In the genomic region with DNA sequence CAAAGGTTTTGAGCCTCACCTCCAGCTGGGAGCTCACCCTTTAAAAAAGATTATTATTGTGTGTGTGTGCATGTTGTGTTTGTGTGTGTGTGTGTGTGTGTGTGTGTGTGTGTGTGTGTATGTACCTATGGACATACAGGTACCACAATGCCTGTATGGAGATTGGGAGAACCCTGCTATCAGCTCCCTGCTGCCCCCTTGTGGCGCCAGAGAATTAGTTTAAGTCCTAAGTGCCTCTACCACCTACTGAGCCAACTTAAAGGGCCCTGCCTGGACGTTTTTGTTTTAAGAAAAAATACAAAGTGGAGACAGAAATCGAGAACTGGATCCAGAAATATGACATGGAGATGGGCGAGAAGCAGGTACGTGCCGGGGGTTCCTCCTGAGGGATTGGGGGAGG, we compare ENCODE assay signal across 8 mouse cellular contexts. TPM values are rescaled to one million over a fixed set of nuclear protein-coding genes. Genes with fewer than 3 reads are reported as not detected.
A peak's percentile ranks its signal among the peaks of the same experiment; 100 is the strongest.
DNase-seq lines count a peak whose midpoint lies in the region; ATAC-seq and TF ChIP-seq lines count a peak whose summit lies in the region.

No protein-coding gene starts in this region.

- H3K4me1 ChIP-seq in bone marrow, adult 2 months (ENCODE audit: control insufficient read depth, insufficient read depth, low read length) = peaks cover 3% of the 10 kb centered on the region; the same call in 1 of the 2 replicates
- H3K4me1 ChIP-seq in embryonic facial prominence, embryonic 15.5 days = peaks cover 5% of the 10 kb centered on the region
- peaks cover 24% of the 10 kb centered on the region for H3K4me1 ChIP-seq in heart, embryonic 12.5 days (replicated peaks)
- peaks cover 15% of the 10 kb centered on the region for H3K4me1 ChIP-seq in kidney, embryonic 15.5 days
- peaks cover 20% of the 10 kb centered on the region for H3K4me1 ChIP-seq in liver, embryonic 16.5 days (ENCODE audit: control insufficient read depth, low read depth, low read length)
- peaks cover 13% of the 10 kb centered on the region for H3K4me1 ChIP-seq in neural tube, embryonic 13.5 days (replicated peaks)
- peaks cover 21% of the 10 kb centered on the region for H3K4me1 ChIP-seq in testis, adult 2 months (ENCODE audit: control insufficient read depth, insufficient read depth, low read length)

- H3K9me3 ChIP-seq in embryonic facial prominence, embryonic 15.5 days (replicated peaks) = no peaks in the 10 kb centered on the region
- H3K9me3 ChIP-seq in heart, embryonic 12.5 days (replicated peaks) = no peaks in the 10 kb centered on the region
- H3K9me3 ChIP-seq in kidney, embryonic 15.5 days (replicated peaks) = no peaks in the 10 kb centered on the region
- no peaks in the 10 kb centered on the region for H3K9me3 ChIP-seq in liver, embryonic 16.5 days (replicated peaks; ENCODE audit: control insufficient read depth, low read length)
- H3K9me3 ChIP-seq in neural tube, embryonic 13.5 days = no peaks in the 10 kb centered on the region

- H3K4me3 ChIP-seq in bone marrow, adult 2 months (replicated peaks; ENCODE audit: control insufficient read depth, low read depth, low read length) = no peak overlapping the region
- peak overlapping the region; percentile 39 for H3K4me3 ChIP-seq in embryonic facial prominence, embryonic 15.5 days (replicated peaks)
- H3K4me3 ChIP-seq in heart, embryonic 12.5 days = peak overlapping the region; percentile 41
- peak overlapping the region; percentile 38 for H3K4me3 ChIP-seq in kidney, embryonic 15.5 days (replicated peaks)
- H3K4me3 ChIP-seq in liver, embryonic 16.5 days (ENCODE audit: low read depth, low read length) = peak overlapping the region; percentile 35
- peak overlapping the region; percentile 34 for H3K4me3 ChIP-seq in neural tube, embryonic 13.5 days
- H3K4me3 ChIP-seq in testis, adult 2 months (ENCODE audit: control insufficient read depth, low read depth, low read length) = no peak overlapping the region

- ATAC-seq in embryonic facial prominence, embryonic 15.5 days (ENCODE audit: insufficient number of reproducible peaks, low FRiP score, low TSS enrichment, low read depth) = 0 out of 2 replicates have a peak, but pooled peaks have one; percentile 22
- no peak; the same call in 1 of the 2 replicates for ATAC-seq in heart, embryonic 12.5 days (ENCODE audit: insufficient number of reproducible peaks, low FRiP score)
- ATAC-seq in kidney, embryonic 15.5 days (replicated peaks; ENCODE audit: low FRiP score) = 0 out of 2 replicates have a peak, but pooled peaks have one; percentile 23
- peak; percentile 41 for ATAC-seq in liver, embryonic 16.5 days (ENCODE audit: low read depth)
- peak; percentile 38; the same call in 1 of the 2 replicates for ATAC-seq in neural tube, embryonic 13.5 days (ENCODE audit: low read depth)

- peak overlapping the region; percentile 71 for H3K4me2 ChIP-seq in embryonic facial prominence, embryonic 15.5 days (replicated peaks)
- peak overlapping the region; percentile 69 for H3K4me2 ChIP-seq in heart, embryonic 12.5 days
- peak overlapping the region; percentile 68 for H3K4me2 ChIP-seq in kidney, embryonic 15.5 days
- peak overlapping the region; percentile 61 for H3K4me2 ChIP-seq in liver, embryonic 16.5 days (ENCODE audit: low read depth, low read length)
- peak overlapping the region; percentile 64 for H3K4me2 ChIP-seq in neural tube, embryonic 13.5 days

- WGBS in bone marrow, adult 2 months = 5% methylated on average over 6 of the region's 6 CpGs
- 5% methylated on average over 6 of the region's 6 CpGs for WGBS in embryonic facial prominence, embryonic 15.5 days
- 2% methylated on average over 6 of the region's 6 CpGs for WGBS in heart, embryonic 12.5 days
- 3% methylated on average over 6 of the region's 6 CpGs for WGBS in kidney, embryonic 15.5 days
- WGBS in liver, embryonic 16.5 days (ENCODE audit: insufficient replicate concordance) = 2% methylated on average over 6 of the region's 6 CpGs
- 1% methylated on average over 6 of the region's 6 CpGs for WGBS in neural tube, embryonic 13.5 days

- TF ChIP-seq POLR2A in bone marrow, adult 2 months (IDR thresholded peaks at IDR 0.05; ENCODE audit: borderline replicate concordance, control insufficient read depth, low read depth, low read length) = no peak
- no peak for TF ChIP-seq POLR2A in testis, adult 2 months (IDR thresholded peaks at IDR 0.05; ENCODE audit: control insufficient read depth, low read depth, low read length)

- no peaks in the 10 kb centered on the region for H3K27me3 ChIP-seq in embryonic facial prominence, embryonic 15.5 days
- H3K27me3 ChIP-seq in heart, embryonic 12.5 days (replicated peaks) = peaks cover 13% of the 10 kb centered on the region; the same call in 1 of the 2 replicates
- H3K27me3 ChIP-seq in kidney, embryonic 15.5 days = no peaks in the 10 kb centered on the region
- no peaks in the 10 kb centered on the region for H3K27me3 ChIP-seq in liver, embryonic 16.5 days (ENCODE audit: control insufficient read depth, insufficient read depth, low read depth, low read length)
- no peaks in the 10 kb centered on the region for H3K27me3 ChIP-seq in neural tube, embryonic 13.5 days
- no peaks in the 10 kb centered on the region for H3K27me3 ChIP-seq in testis, adult 2 months (ENCODE audit: control insufficient read depth, insufficient read depth, low read length)

- H3K9ac ChIP-seq in embryonic facial prominence, embryonic 15.5 days = no peak overlapping the region
- H3K9ac ChIP-seq in heart, embryonic 12.5 days = peak overlapping the region; percentile 57; the same call in 1 of the 2 replicates
- no peak overlapping the region for H3K9ac ChIP-seq in kidney, embryonic 15.5 days
- peak overlapping the region; percentile 23; the same call in 1 of the 2 replicates for H3K9ac ChIP-seq in liver, embryonic 16.5 days (ENCODE audit: low read depth, low read length)
- peak overlapping the region; percentile 67; the same call in 1 of the 2 replicates for H3K9ac ChIP-seq in neural tube, embryonic 13.5 days

- H3K36me3 ChIP-seq in embryonic facial prominence, embryonic 15.5 days = peaks cover 10% of the 10 kb centered on the region; the same call in 1 of the 2 replicates
- peaks cover 11% of the 10 kb centered on the region for H3K36me3 ChIP-seq in heart, embryonic 12.5 days
- H3K36me3 ChIP-seq in kidney, embryonic 15.5 days = peaks cover 13% of the 10 kb centered on the region
- no peaks in the 10 kb centered on the region for H3K36me3 ChIP-seq in liver, embryonic 16.5 days (ENCODE audit: control insufficient read depth, insufficient read depth)
- H3K36me3 ChIP-seq in neural tube, embryonic 13.5 days = peaks cover 9% of the 10 kb centered on the region; the same call in 1 of the 2 replicates
- no peaks in the 10 kb centered on the region for H3K36me3 ChIP-seq in testis, adult 2 months (ENCODE audit: control insufficient read depth, insufficient read depth, low read length)

- H3K27ac ChIP-seq in bone marrow, adult 2 months (ENCODE audit: control insufficient read depth, insufficient read depth, low read depth, low read length, poor library complexity) = no peak overlapping the region
- H3K27ac ChIP-seq in embryonic facial prominence, embryonic 15.5 days (replicated peaks) = no peak overlapping the region; the same call in 1 of the 2 replicates
- H3K27ac ChIP-seq in heart, embryonic 12.5 days (ENCODE audit: poor library complexity, severe bottlenecking) = no peak overlapping the region
- no peak overlapping the region for H3K27ac ChIP-seq in kidney, embryonic 15.5 days
- H3K27ac ChIP-seq in liver, embryonic 16.5 days (ENCODE audit: low read length) = no peak overlapping the region
- H3K27ac ChIP-seq in neural tube, embryonic 13.5 days (replicated peaks) = peak overlapping the region; percentile 76
- no peak overlapping the region for H3K27ac ChIP-seq in testis, adult 2 months (ENCODE audit: control insufficient read depth, insufficient read depth, low read depth, low read length)

- TF ChIP-seq CTCF in bone marrow, adult 2 months (IDR thresholded peaks at IDR 0.05; ENCODE audit: control insufficient read depth, insufficient read depth, low read length) = peak; percentile 80
- peak; percentile 49; the same call in 1 of the 2 replicates for TF ChIP-seq CTCF in testis, adult 2 months (IDR thresholded peaks at IDR 0.05; ENCODE audit: control insufficient read depth, insufficient read depth, insufficient replicate concordance, low read depth, low read length)

- peak; percentile 83 for DNase-seq in CD4-positive helper T cell, adult 2 months (ENCODE audit: low read depth, low spot score)

RNA-seq across cellular contexts. Expression of a gene that starts 7.5 kb away (rescaled TPM):
- 1.9 and 3.4 TPM in 2 replicates for polyA plus RNA-seq in bone marrow, adult 2 months (2011; ENCODE audit: insufficient read depth, insufficient read length, low replicate concordance, missing spikeins)
- 15.5 and 15.8 TPM in 2 replicates for polyA plus RNA-seq in embryonic facial prominence, embryonic 15.5 days (2015; fragmentation: Nextera tagmentation; extraction: Ambion mirVana)
- 9.1 and 10.8 TPM in 2 replicates for polyA plus RNA-seq in heart, embryonic 12.5 days (2016; fragmentation: Nextera tagmentation; extraction: Ambion mirVana)
- polyA plus RNA-seq in kidney, embryonic 15.5 days (2015; fragmentation: Nextera tagmentation; extraction: Ambion mirVana) = 15.3 and 16.1 TPM in 2 replicates
- 3.6 and 3.7 TPM in 2 replicates for polyA plus RNA-seq in liver, embryonic 16.5 days (2015; fragmentation: Nextera tagmentation; extraction: Ambion mirVana)
- polyA plus RNA-seq in neural tube, embryonic 13.5 days (2015; fragmentation: Nextera tagmentation; extraction: Ambion mirVana) = 19.9 and 25.1 TPM in 2 replicates
- 9.0 and 13.2 TPM in 2 replicates for polyA plus RNA-seq in testis, adult 2 months (2012; rRNA removed)

RNA-seq across cellular contexts. Expression of a gene that starts 7.7 kb away (rescaled TPM):
- polyA plus RNA-seq in bone marrow, adult 2 months (2011; ENCODE audit: insufficient read depth, insufficient read length, low replicate concordance, missing spikeins) = 17.2 and 32.0 TPM in 2 replicates
- polyA plus RNA-seq in embryonic facial prominence, embryonic 15.5 days (2015; fragmentation: Nextera tagmentation; extraction: Ambion mirVana) = 43.4 and 44.5 TPM in 2 replicates
- polyA plus RNA-seq in heart, embryonic 12.5 days (2016; fragmentation: Nextera tagmentation; extraction: Ambion mirVana) = 38.7 and 38.8 TPM in 2 replicates
- 47.2 and 52.2 TPM in 2 replicates for polyA plus RNA-seq in kidney, embryonic 15.5 days (2015; fragmentation: Nextera tagmentation; extraction: Ambion mirVana)
- 14.7 and 16.1 TPM in 2 replicates for polyA plus RNA-seq in liver, embryonic 16.5 days (2015; fragmentation: Nextera tagmentation; extraction: Ambion mirVana)
- polyA plus RNA-seq in neural tube, embryonic 13.5 days (2015; fragmentation: Nextera tagmentation; extraction: Ambion mirVana) = 44.6 and 45.7 TPM in 2 replicates
- 14.9 and 16.6 TPM in 2 replicates for polyA plus RNA-seq in testis, adult 2 months (2012; rRNA removed)

RNA-seq across cellular contexts. Expression of a gene that starts 16.0 kb away (rescaled TPM):
- polyA plus RNA-seq in bone marrow, adult 2 months (2011; ENCODE audit: insufficient read depth, insufficient read length, low replicate concordance, missing spikeins) = 3.7 and 7.2 TPM in 2 replicates
- polyA plus RNA-seq in embryonic facial prominence, embryonic 15.5 days (2015; fragmentation: Nextera tagmentation; extraction: Ambion mirVana) = 1.9 and 3.2 TPM in 2 replicates
- polyA plus RNA-seq in heart, embryonic 12.5 days (2016; fragmentation: Nextera tagmentation; extraction: Ambion mirVana) = 0.19 and 0.33 TPM in 2 replicates
- polyA plus RNA-seq in kidney, embryonic 15.5 days (2015; fragmentation: Nextera tagmentation; extraction: Ambion mirVana) = 0.82 and 0.90 TPM in 2 replicates
- 1.2 TPM in 2 replicates for polyA plus RNA-seq in liver, embryonic 16.5 days (2015; fragmentation: Nextera tagmentation; extraction: Ambion mirVana)
- polyA plus RNA-seq in neural tube, embryonic 13.5 days (2015; fragmentation: Nextera tagmentation; extraction: Ambion mirVana) = 0.94 and 1.0 TPM in 2 replicates
- 77.3 and 85.9 TPM in 2 replicates for polyA plus RNA-seq in testis, adult 2 months (2012; rRNA removed)

RNA-seq across cellular contexts. Expression of a gene that starts 16.4 kb away (rescaled TPM):
- polyA plus RNA-seq in bone marrow, adult 2 months (2011; ENCODE audit: insufficient read depth, insufficient read length, low replicate concordance, missing spikeins) = 34.6 and 46.7 TPM in 2 replicates
- 28.4 and 28.6 TPM in 2 replicates for polyA plus RNA-seq in embryonic facial prominence, embryonic 15.5 days (2015; fragmentation: Nextera tagmentation; extraction: Ambion mirVana)
- polyA plus RNA-seq in heart, embryonic 12.5 days (2016; fragmentation: Nextera tagmentation; extraction: Ambion mirVana) = 17.1 and 17.3 TPM in 2 replicates
- 32.9 and 36.0 TPM in 2 replicates for polyA plus RNA-seq in kidney, embryonic 15.5 days (2015; fragmentation: Nextera tagmentation; extraction: Ambion mirVana)
- polyA plus RNA-seq in liver, embryonic 16.5 days (2015; fragmentation: Nextera tagmentation; extraction: Ambion mirVana) = 21.5 and 24.2 TPM in 2 replicates
- 22.4 and 22.5 TPM in 2 replicates for polyA plus RNA-seq in neural tube, embryonic 13.5 days (2015; fragmentation: Nextera tagmentation; extraction: Ambion mirVana)
- polyA plus RNA-seq in testis, adult 2 months (2012; rRNA removed) = 18.7 and 20.7 TPM in 2 replicates

RNA-seq across cellular contexts. Expression of a gene that starts 29.2 kb away (rescaled TPM):
- not detected in 2 replicates for polyA plus RNA-seq in bone marrow, adult 2 months (2011; ENCODE audit: insufficient read depth, insufficient read length, low replicate concordance, missing spikeins)
- 0.92 and 2.5 TPM in 2 replicates for polyA plus RNA-seq in embryonic facial prominence, embryonic 15.5 days (2015; fragmentation: Nextera tagmentation; extraction: Ambion mirVana)
- not detected in 2 replicates for polyA plus RNA-seq in heart, embryonic 12.5 days (2016; fragmentation: Nextera tagmentation; extraction: Ambion mirVana)
- polyA plus RNA-seq in kidney, embryonic 15.5 days (2015; fragmentation: Nextera tagmentation; extraction: Ambion mirVana) = not detected in 2 replicates
- polyA plus RNA-seq in liver, embryonic 16.5 days (2015; fragmentation: Nextera tagmentation; extraction: Ambion mirVana) = not detected in 2 replicates
- not detected in 2 replicates for polyA plus RNA-seq in neural tube, embryonic 13.5 days (2015; fragmentation: Nextera tagmentation; extraction: Ambion mirVana)
- 6.4 and 7.8 TPM in 2 replicates for polyA plus RNA-seq in testis, adult 2 months (2012; rRNA removed)

Comparison
In these comparisons a context has a peak if more than half of its experiments do, and no peak if none do; other contexts are left out.
1. H3K4me3 ChIP-seq: peak in embryonic facial prominence, embryonic 15.5 days (single experiment), heart, embryonic 12.5 days (single experiment), kidney, embryonic 15.5 days (single experiment), liver, embryonic 16.5 days (single experiment) and neural tube, embryonic 13.5 days (single experiment); none in bone marrow, adult 2 months (single experiment) and testis, adult 2 months (single experiment).
2. H3K9ac ChIP-seq: peak in heart, embryonic 12.5 days (single experiment), liver, embryonic 16.5 days (single experiment) and neural tube, embryonic 13.5 days (single experiment); none in embryonic facial prominence, embryonic 15.5 days (single experiment) and kidney, embryonic 15.5 days (single experiment).
3. Peak in every context shown above with its lines, with median percentiles within 50 percentile points of each other: H3K4me2 ChIP-seq.